Mouse (Mus musculus): ENCODE data around the gene Tstd1. TPM values are rescaled to one million over a fixed set of nuclear protein-coding genes. Genes with fewer than 3 reads are reported as not detected.

Tstd1 gene
- polyA plus RNA-seq, 1 experiment from 2014 or later, result 4.2 TPM

Other genes with a start within 250 kb of the Tstd1 start
- 48.9 and 57.2 TPM in 2 replicates for gene Pcp4l1, start 222.6 kb upstream of the Tstd1 start, polyA plus RNA-seq (2015; fragmentation: Nextera tagmentation; extraction: Ambion mirVana)
- 0.35 and 0.43 TPM in 2 replicates for gene Nr1i3, start 204.9 kb upstream of the Tstd1 start, polyA plus RNA-seq (2015; fragmentation: Nextera tagmentation; extraction: Ambion mirVana)
- gene Tomm40l, start 196.4 kb upstream of the Tstd1 start, polyA plus RNA-seq (2015; fragmentation: Nextera tagmentation; extraction: Ambion mirVana), result 60.7 and 68.9 TPM in 2 replicates
- 10.6 and 11.9 TPM in 2 replicates for gene Apoa2, start 193.8 kb upstream of the Tstd1 start, polyA plus RNA-seq (2015; fragmentation: Nextera tagmentation; extraction: Ambion mirVana)
- gene Fcer1g, start 184.5 kb upstream of the Tstd1 start, polyA plus RNA-seq (2015; fragmentation: Nextera tagmentation; extraction: Ambion mirVana), result 34.4 and 36.3 TPM in 2 replicates
- gene Adamts4, start 168.5 kb upstream of the Tstd1 start, polyA plus RNA-seq (2015; fragmentation: Nextera tagmentation; extraction: Ambion mirVana), result 4.4 and 5.7 TPM in 2 replicates
- gene Ndufs2, start 167.5 kb upstream of the Tstd1 start, polyA plus RNA-seq (2015; fragmentation: Nextera tagmentation; extraction: Ambion mirVana), result 659 and 700 TPM in 2 replicates
- 47.5 and 54.9 TPM in 2 replicates for gene B4galt3, start 148.5 kb upstream of the Tstd1 start, polyA plus RNA-seq (2015; fragmentation: Nextera tagmentation; extraction: Ambion mirVana)
- 32.4 and 41.9 TPM in 2 replicates for gene Ppox, start 137.7 kb upstream of the Tstd1 start, polyA plus RNA-seq (2015; fragmentation: Nextera tagmentation; extraction: Ambion mirVana)
- 48.5 and 55.8 TPM in 2 replicates for gene Usp21, start 130.9 kb upstream of the Tstd1 start, polyA plus RNA-seq (2015; fragmentation: Nextera tagmentation; extraction: Ambion mirVana)
- 82.0 and 82.1 TPM in 2 replicates for gene Ufc1, start 123.8 kb upstream of the Tstd1 start, polyA plus RNA-seq (2015; fragmentation: Nextera tagmentation; extraction: Ambion mirVana)
- gene Dedd, start 89.7 kb upstream of the Tstd1 start, polyA plus RNA-seq (2015; fragmentation: Nextera tagmentation; extraction: Ambion mirVana), result 36.0 and 37.6 TPM in 2 replicates
- 34.4 and 38.5 TPM in 2 replicates for gene Nit1, start 73.2 kb upstream of the Tstd1 start, polyA plus RNA-seq (2015; fragmentation: Nextera tagmentation; extraction: Ambion mirVana)
- 76.4 and 84.5 TPM in 2 replicates for gene Pfdn2, start 73.2 kb upstream of the Tstd1 start, polyA plus RNA-seq (2015; fragmentation: Nextera tagmentation; extraction: Ambion mirVana)
- 0.71 and 1.0 TPM in 2 replicates for gene Klhdc9, start 58.1 kb upstream of the Tstd1 start, polyA plus RNA-seq (2015; fragmentation: Nextera tagmentation; extraction: Ambion mirVana)
- gene Nectin4, start 48.8 kb upstream of the Tstd1 start, polyA plus RNA-seq (2015; fragmentation: Nextera tagmentation; extraction: Ambion mirVana), result 0.39 and 0.81 TPM in 2 replicates
- gene Arhgap30, start 29.9 kb upstream of the Tstd1 start, polyA plus RNA-seq (2015; fragmentation: Nextera tagmentation; extraction: Ambion mirVana), result 3.5 and 7.5 TPM in 2 replicates
- gene Usf1, start 7.6 kb upstream of the Tstd1 start, polyA plus RNA-seq (2015; fragmentation: Nextera tagmentation; extraction: Ambion mirVana), result 47.5 and 53.1 TPM in 2 replicates
- gene F11r, start 18.7 kb downstream of the Tstd1 start, polyA plus RNA-seq (2015; fragmentation: Nextera tagmentation; extraction: Ambion mirVana), result 76.1 and 80.0 TPM in 2 replicates
- 15.8 and 17.2 TPM in 2 replicates for gene Alyref2, start 84.6 kb downstream of the Tstd1 start, polyA plus RNA-seq (2015; fragmentation: Nextera tagmentation; extraction: Ambion mirVana)
- 0.49 TPM in 1 of 2 replicates, not detected in the other for gene Itln1, start 116.4 kb downstream of the Tstd1 start, polyA plus RNA-seq (2015; fragmentation: Nextera tagmentation; extraction: Ambion mirVana)
- 0.76 and 1.1 TPM in 2 replicates for gene Cd244a, start 140.3 kb downstream of the Tstd1 start, polyA plus RNA-seq (2015; fragmentation: Nextera tagmentation; extraction: Ambion mirVana)
- gene Ly9, start 188.5 kb downstream of the Tstd1 start, polyA plus RNA-seq (2015; fragmentation: Nextera tagmentation; extraction: Ambion mirVana), result 1.00 and 2.2 TPM in 2 replicates
- 0.35 and 0.83 TPM in 2 replicates for gene Slamf7, start 234.2 kb downstream of the Tstd1 start, polyA plus RNA-seq (2015; fragmentation: Nextera tagmentation; extraction: Ambion mirVana)